Mouse (Mus musculus): ENCODE measurements around the gene Rbks. TPM values are rescaled to one million over a fixed set of nuclear protein-coding genes. Genes with fewer than 3 reads are reported as not detected.
A peak's percentile ranks its signal among the peaks of the same experiment; 100 is the strongest.

The Rbks gene
- total RNA-seq (2021): 1 to 10 TPM; 3.9 to 5.9 TPM
- long read RNA-seq, experiment 1, transcript Rbks-201 (8 exons, 1,042 nt): major isoform, 5 of 9 reads
- long read RNA-seq, experiment 1, partial matches to known transcripts: 1 of 9 reads
- long read RNA-seq, experiment 1, other reads (novel, unspliced or antisense): 3 of 9 reads
- long read RNA-seq, experiment 2, partial matches to known transcripts: 0 of 2 reads
- long read RNA-seq, experiment 2, other reads (novel, unspliced or antisense): 2 of 2 reads

DNA sequence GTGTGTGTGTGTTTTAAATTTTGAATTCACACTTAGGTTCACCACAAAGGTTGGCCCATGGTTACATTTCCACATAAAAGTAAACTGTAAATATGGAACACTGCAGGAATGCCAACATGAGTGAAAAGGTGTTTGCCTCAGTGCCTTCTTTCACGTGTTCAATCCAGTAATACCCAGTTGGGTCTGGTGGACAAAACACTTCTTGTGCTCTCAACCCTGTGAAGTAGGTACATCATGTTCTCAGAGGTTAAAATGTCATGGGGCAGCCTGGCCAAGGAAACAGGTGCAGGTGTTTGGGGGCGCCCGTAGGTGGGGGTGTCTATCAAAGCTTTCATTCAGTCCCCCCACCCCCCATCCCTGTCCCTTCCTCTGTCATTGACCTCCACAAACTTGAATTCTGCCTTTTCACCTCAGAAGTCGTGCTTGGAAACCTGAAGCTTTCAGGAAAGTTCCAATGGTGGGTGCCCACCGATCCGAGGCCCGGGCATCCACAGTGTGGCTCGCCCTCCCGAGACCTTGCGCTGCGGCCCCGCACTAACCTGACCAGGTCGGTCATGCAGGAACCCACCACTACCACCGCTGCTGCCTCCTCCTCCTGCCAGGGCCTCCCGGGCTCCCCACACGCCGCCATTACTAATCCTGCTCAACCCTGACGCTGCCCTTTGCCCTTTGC, at the start of gene Rbks:
Gene Rbks, minus strand, starts transcription at position 657 of the 673 bp plus-strand sequence.
- intact Hi-C loops (cut with DNase I): loop anchor here (5.0 kb wide), 1 partner anchor 500 kb away; no protein-coding TSS in a partner anchor
- peak within 1 kb of the TSS; percentile 98 for H3K27ac ChIP-seq
- TF ChIP-seq CTCF (IDR thresholded peaks at IDR 0.05): no peak
- peak within 1 kb of the TSS; percentile 84 for H3K4me3 ChIP-seq
- no peak for DNase-seq

DNA sequence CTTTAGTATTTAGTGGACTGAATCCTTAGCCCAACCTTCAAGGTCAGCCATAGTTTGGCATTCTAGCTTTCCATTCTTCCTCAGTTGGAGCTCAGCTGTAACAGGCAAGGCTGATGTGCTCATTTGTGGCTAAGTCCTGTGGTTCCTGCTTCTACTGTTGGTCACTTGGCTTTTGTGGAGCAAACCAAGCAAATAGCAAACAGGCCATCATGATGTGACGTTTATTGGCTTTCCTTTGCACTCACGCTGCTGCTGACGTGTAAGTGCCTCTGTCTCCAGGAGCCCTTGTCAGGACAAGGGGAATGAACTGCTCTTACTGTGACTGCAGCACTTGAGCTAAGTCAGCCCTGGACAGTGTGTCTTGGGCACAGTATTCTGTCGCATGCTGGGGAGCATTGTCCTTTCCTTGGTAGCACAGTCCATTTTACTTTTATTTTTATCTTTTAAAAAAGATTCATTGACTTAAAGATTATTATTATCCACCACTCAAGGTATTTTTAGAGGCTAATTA, 45.1 kb upstream of the Rbks start:
- DNase-seq: no peak
- H3K4me3 ChIP-seq: no peak overlapping the region
- intact Hi-C loops (cut with DNase I): no loop called here
- TF ChIP-seq CTCF (IDR thresholded peaks at IDR 0.05): no peak
- no peak overlapping the region for H3K27ac ChIP-seq

DNA sequence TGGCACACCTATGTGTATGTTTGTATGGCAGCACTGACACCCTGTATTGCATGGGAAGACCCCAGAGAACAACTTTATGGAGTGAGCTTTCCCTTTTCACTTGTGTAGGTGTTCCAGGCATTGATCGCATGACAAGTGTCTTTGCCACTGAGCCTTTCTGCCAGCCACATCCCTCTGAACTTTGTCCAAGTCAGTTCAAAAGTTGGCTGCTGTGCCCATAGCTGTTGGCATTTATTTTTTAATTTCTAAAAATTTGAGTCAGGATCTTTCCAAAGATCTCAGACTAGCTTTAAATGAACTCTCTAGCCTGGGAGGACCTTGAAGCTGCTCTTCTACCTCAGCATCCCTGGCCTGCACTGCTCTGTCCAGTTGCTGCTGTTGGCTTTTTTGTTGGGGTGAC, 44.5 kb upstream of the Rbks start:
- no peak for TF ChIP-seq CTCF (IDR thresholded peaks at IDR 0.05)
- intact Hi-C loops (cut with DNase I): no loop called here
- H3K4me3 ChIP-seq: no peak overlapping the region
- no peak overlapping the region for H3K27ac ChIP-seq
- no peak for DNase-seq

DNA sequence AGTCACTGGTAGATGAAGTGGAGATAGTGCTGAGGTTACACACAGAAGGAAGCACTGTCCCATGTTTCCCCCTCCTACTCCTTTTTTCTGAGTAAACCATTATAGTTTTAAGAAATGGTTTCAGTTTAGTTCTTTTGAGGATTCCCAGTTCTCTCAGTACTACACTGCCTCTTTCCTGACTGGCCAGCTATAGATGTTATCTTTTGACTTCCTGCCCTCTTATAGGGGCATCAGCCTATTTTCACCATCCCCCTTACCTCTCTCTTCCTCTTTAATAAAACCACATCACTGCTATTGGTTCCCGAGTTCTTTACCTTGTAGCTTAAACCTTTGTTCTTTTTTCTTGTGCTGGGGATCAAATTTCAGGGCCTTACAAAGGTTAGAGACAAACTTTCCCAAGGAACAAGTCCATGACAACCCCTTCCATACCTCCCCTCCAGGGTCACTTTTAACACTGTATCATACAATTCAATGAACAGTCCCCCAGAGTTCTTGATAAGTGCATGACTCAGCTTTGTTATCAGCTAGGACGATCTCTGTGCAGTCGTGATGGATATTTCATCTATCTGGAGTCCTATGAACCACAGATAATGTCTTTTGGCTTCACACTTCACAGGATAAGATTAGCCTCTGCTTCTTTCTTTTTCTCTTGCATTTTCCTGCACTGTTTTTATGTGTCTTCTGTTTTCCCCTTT, 35.4 kb upstream of the Rbks start:
- no peak for TF ChIP-seq CTCF (IDR thresholded peaks at IDR 0.05)
- no peak overlapping the region for H3K4me3 ChIP-seq
- H3K27ac ChIP-seq: no peak overlapping the region
- intact Hi-C loops (cut with DNase I): no loop called here
- DNase-seq: no peak

DNA sequence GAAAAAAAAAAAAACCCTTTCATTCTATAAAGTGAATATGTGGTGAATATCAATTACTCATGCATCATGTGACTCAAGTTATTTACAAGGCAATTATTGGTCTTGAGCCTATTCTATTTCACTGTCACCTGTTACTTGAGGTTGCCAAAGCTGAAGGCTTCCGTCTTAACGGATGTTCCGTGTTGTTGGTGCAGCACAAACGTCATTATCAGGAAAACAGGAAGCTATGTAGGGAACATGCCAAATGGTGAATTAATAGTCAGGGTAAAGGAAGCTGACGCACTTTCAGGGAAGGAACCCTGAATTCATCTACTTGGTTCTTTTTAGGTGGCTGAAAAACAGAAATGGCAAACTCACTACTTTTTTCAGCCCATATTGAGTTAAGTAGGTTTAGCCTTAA, 30.0 kb upstream of the Rbks start:
- Histone ChIP-seq H3K27ac (peak overlapping the region; percentile 63), H3K4me3 (no peak overlapping the region)
- DNase-seq: no peak
- no peak for TF ChIP-seq CTCF (IDR thresholded peaks at IDR 0.05)
- intact Hi-C loops (cut with DNase I): no loop called here

DNA sequence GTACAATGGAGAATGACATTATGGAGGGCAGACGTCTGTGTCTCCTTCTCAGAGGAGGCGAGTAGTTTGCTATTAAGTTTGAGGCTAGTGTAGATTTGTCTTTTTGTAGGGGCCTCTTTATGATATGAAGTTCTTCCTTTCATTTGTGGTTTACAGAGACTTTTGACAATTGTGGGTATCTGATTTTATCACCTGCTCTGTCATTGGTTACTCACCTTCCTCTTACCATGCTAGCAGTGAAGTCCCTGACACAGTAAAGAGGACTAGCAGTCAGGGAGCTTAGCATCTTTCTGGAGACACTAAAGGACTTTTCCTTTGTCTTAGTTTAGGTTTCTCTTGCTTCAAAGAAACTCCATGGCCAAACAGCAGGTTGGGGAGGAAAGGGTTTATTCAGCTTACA, 28.5 kb upstream of the Rbks start:
- DNase-seq: no peak
- intact Hi-C loops (cut with DNase I): no loop called here
- TF ChIP-seq CTCF (IDR thresholded peaks at IDR 0.05): no peak
- Histone ChIP-seq H3K27ac (peak overlapping the region; percentile 32; the same call in 1 of the 2 replicates), H3K4me3 (no peak overlapping the region)

DNA sequence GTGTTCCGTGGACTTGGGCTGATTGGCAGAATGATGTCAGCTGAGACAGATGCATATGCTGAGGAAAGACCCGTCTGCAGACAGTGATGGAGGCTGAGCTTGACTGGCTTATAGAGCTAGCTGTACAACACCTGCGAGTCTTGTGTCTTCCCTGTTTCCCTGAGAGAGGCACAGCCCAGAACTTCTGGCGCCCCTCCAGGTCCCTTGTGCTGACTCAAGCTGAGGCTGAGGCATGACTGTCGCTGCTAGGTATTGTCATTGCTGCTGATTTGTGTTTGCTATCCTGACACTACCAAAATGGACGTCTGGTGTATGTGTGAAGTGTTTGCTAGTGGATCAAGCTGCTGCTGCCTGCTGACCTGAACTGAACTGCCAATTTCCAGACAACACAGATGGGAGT, 27.1 kb upstream of the Rbks start:
- intact Hi-C loops (cut with DNase I): no loop called here
- H3K27ac ChIP-seq: no peak overlapping the region
- no peak overlapping the region for H3K4me3 ChIP-seq
- no peak for TF ChIP-seq CTCF (IDR thresholded peaks at IDR 0.05)
- DNase-seq: peak; percentile 19

DNA sequence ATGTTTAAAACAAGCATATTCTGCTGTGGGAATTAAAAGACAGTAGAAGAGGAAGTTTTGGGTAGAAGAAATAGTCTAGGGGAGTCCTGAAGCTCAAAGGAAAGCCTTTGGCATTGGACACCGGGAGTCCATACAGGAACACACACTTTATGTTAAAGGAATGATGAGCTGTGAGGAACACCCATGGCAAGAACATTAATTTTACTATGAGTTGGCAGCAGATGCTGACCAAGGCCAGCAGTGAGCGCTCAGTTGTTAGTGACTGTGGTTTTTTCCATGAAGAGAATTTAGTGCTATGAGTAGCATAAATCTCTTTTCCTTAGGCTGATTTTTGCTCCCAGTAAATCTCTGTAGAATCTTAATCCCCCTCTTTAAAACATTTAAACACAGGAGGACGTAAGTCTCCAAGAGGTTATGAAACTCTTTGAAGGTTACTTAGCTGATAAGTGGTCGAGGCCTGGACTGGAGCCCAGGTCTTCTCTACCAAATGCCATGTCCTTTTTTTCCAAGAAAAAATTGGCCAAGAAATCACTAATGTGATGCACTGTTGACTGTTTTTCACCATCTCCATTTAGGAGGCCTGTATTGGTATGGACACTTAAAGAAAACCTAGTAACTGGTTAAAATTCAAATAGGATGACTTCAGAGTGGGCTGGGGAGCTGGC, 18.2 kb upstream of the Rbks start:
- TF ChIP-seq CTCF (IDR thresholded peaks at IDR 0.05): no peak

DNA sequence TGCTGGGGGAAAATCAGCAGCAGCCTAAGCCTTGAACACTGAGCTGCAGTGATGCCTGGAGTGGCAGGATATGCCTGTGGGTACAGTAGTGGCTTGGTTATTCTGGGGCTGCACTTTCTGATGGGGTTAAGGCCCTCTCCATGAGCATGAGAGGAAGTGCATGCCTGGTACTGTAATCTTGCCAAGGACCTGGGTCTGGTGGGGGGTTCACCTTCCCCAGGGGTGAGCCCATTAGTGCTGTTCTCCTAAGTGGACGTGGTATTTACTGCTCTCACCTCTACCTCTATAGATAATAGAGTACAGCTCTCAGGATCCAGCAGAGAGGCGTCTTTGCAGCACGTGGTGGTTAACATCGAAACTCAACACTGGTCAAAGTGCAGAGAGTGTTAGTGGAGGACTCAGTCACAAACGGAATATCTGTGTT, 16.4 kb upstream of the Rbks start:
- intact Hi-C loops (cut with DNase I): no loop called here
- DNase-seq: no peak
- H3K4me3 ChIP-seq: no peak overlapping the region
- no peak overlapping the region for H3K27ac ChIP-seq
- no peak for TF ChIP-seq CTCF (IDR thresholded peaks at IDR 0.05)

More for the DNA sequence above, 18.2 kb upstream of the Rbks start:
- DNase-seq: no peak
- Histone ChIP-seq H3K4me3 (no peak overlapping the region), H3K27ac (no peak overlapping the region)
- intact Hi-C loops (cut with DNase I): no loop called here

DNA sequence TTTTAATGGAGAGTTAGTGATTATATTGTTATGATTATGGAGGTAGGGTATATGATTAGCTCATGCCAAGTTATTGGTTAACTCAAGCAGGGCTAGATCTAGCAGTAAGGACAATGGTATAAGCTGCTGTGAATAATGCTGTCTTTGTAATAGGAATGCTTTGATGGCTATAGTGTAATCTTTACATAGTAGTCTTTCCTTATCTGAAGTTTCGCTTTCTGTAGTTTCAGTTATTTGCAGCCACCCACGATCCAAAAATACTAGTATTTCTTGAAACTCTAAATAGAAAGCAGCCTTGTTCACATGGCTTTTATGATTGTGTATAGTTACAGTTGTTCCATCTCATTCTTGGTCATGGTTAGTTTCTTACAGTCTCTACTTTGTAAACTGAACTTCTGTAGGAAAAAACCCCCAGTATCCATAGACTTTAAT, 15.9 kb upstream of the Rbks start:
- no peak overlapping the region for H3K4me3 ChIP-seq
- DNase-seq: no peak
- TF ChIP-seq CTCF (IDR thresholded peaks at IDR 0.05): no peak
- intact Hi-C loops (cut with DNase I): no loop called here
- H3K27ac ChIP-seq: no peak overlapping the region

DNA sequence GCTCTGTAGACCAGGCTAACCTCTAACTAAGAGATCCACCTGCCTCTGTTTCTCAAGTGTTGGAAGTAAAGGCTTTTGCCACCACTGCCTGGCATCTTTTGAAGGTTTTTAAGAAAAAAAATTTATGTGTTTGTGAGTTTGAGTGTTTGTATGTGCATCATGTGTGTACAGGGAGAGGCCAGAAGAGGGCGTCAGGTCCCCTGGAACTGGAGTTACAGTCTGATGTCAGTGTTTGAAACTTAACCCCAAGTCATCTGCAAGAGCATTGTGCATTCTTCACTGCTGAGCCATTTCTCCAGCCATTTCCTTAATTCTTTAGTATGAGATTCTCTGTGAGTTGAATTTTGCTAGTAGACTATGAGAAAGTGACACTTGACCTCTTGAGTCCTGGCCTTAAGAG, 12.0 kb upstream of the Rbks start:
- H3K27ac ChIP-seq: no peak overlapping the region
- H3K4me3 ChIP-seq: no peak overlapping the region
- intact Hi-C loops (cut with DNase I): loop anchor here (10.0 kb wide), 1 partner anchor 165 kb away; no protein-coding TSS in a partner anchor
- DNase-seq: no peak
- TF ChIP-seq CTCF (IDR thresholded peaks at IDR 0.05): peak; percentile 47

DNA sequence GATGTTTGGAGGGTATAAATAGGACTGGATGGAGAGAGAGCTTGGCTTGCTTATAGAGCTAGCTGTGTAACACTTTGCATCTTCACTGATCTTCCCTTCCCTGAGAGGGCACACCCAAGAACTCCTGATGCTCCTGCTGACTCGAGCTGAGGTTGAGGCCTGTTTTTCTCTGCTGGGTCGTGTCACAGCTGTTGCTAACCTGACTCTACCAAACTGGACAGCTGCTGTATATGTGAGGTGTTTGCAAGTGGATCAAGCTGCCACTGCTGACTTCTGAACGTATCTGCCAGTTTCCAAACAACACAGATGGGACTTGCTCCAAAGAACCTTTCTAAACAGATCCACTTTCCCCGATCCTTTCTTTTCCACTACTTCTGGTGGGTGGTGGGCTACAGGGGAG, 9.4 kb upstream of the Rbks start:
- no peak for TF ChIP-seq CTCF (IDR thresholded peaks at IDR 0.05)
- Histone ChIP-seq H3K4me3 (no peak overlapping the region), H3K27ac (peak overlapping the region; percentile 8; the same call in 1 of the 2 replicates)
- DNase-seq: no peak
- intact Hi-C loops (cut with DNase I): loop anchor here (10.0 kb wide), 1 partner anchor 168 kb away; no protein-coding TSS in a partner anchor
